Mouse (Mus musculus) brain, embryonic 18.5 days (tissue): ENCODE measurements around the gene Fars2.

Experiments used
- DNase-seq: peaks from one replicate; pipeline ENCODE4 v3.0.0-alpha.2; 2012; ENCODE audit warnings: low read depth, low spot score

Gene Fars2

GRCm38 (mm10) chr13:36731931-36732461, 614.8 kb downstream of the Fars2 start:
- no peak for DNase-seq

- DNase-seq: no peak
Observed at GRCm38 (mm10) chr13:36732891-36733490, 615.8 kb downstream of the Fars2 start.

GRCm38 (mm10) chr13:36733566-36733965, 616.4 kb downstream of the Fars2 start:
- no peak for DNase-seq

- DNase-seq: no peak
Observed at GRCm38 (mm10) chr13:36733989-36734690, 616.9 kb downstream of the Fars2 start.

GRCm38 (mm10) chr13:36734731-36735571, 617.7 kb downstream of the Fars2 start, which contains the start of gene Nrn1:
Gene Nrn1, minus strand, starts transcription at chr13:36735131.
- no peak for DNase-seq

GRCm38 (mm10) chr13:36735901-36736618, 618.8 kb downstream of the Fars2 start:
- DNase-seq: no peak

- no peak for DNase-seq
Observed at GRCm38 (mm10) chr13:36736619-36736996, 619.4 kb downstream of the Fars2 start.

GRCm38 (mm10) chr13:36750056-36750455, 632.8 kb downstream of the Fars2 start:
- DNase-seq: no peak

GRCm38 (mm10) chr13:36751861-36752260, 634.6 kb downstream of the Fars2 start:
- DNase-seq: no peak

- no peak for DNase-seq
Observed at GRCm38 (mm10) chr13:36766801-36767200, 649.6 kb downstream of the Fars2 start.
